Mouse (Mus musculus) intestine, embryonic 15.5 days (tissue): ENCODE results near the gene Arhgap10. TPM values are rescaled to one million over a fixed set of nuclear protein-coding genes. Genes with fewer than 3 reads are reported as not detected.
A peak's percentile ranks its signal among the peaks of the same experiment; 100 is the strongest.

Experiments used
- ATAC-seq: fragments of 200-750 bp; cut with Nextera tagmentation; 2 replicates; pipeline ENCODE4 v1.8.0; 2017; ENCODE audit warnings: moderate TSS enrichment, moderate library complexity
- H3K27ac ChIP-seq: fragments of 300-500 bp; sonication (generic); 2 replicates; pipeline ENCODE4 v1.5.1; 2015; ENCODE audit warnings: mild to moderate bottlenecking, inconsistent platforms
- H3K27me3 ChIP-seq: fragments of 300-500 bp; sonication (generic); replicated peaks from 2 replicates; pipeline ENCODE4 v1.6.1; 2015; ENCODE audit warnings: inconsistent platforms
- H3K36me3 ChIP-seq: fragments of 300-500 bp; sonication (generic); 2 replicates; pipeline ENCODE4 v1.6.1; 2015; ENCODE audit warnings: inconsistent platforms
- H3K4me1 ChIP-seq: fragments of 300-500 bp; sonication (generic); replicated peaks from 2 replicates; pipeline ENCODE4 v1.6.1; 2015; ENCODE audit warnings: inconsistent platforms
- H3K4me2 ChIP-seq: fragments of 300-500 bp; sonication (generic); replicated peaks from 2 replicates; pipeline ENCODE4 v1.6.1; 2015; ENCODE audit warnings: mild to moderate bottlenecking, inconsistent platforms
- H3K4me3 ChIP-seq: fragments of 300-500 bp; sonication (generic); replicated peaks from 2 replicates; pipeline ENCODE4 v1.5.1; 2015; ENCODE audit warnings: inconsistent platforms
- H3K9ac ChIP-seq: fragments of 300-500 bp; sonication (generic); 2 replicates; pipeline ENCODE4 v1.6.1; 2015; ENCODE audit warnings: inconsistent platforms
- H3K9me3 ChIP-seq: fragments of 300-500 bp; sonication (generic); 2 replicates; pipeline ENCODE4 v1.6.1; 2016; ENCODE audit warnings: inconsistent platforms
- WGBS: fragments of 180-500 bp; shearing (Covaris S2); methylation state at CpG from one replicate; pipeline ENCODE4 v1.1.7; 2015; 5-methylcytosine and 5-hydroxymethylcytosine counted together
- polyA plus RNA-seq: library from polyadenylated mRNA; unstranded; fragments of >200 nt; fragmentation: Nextera tagmentation; extraction: Ambion mirVana; gene quantifications from 2 replicates; pipeline ENCODE4 v1.2.1, GENCODE M21; 2015

Gene Arhgap10
- polyA plus RNA-seq, 1 experiment from 2014 or later, result 30.9 TPM

GRCm38 (mm10) chr8:77478913-77479273, 38.9 kb downstream of the Arhgap10 start:
- Histone ChIP-seq H3K4me3 (no peak overlapping the region), H3K9me3 (no peaks in the 10 kb centered on the region), H3K4me1 (peaks cover 34% of the 10 kb centered on the region), H3K27me3 (no peaks in the 10 kb centered on the region), H3K27ac (peak overlapping the region; percentile 58), H3K4me2 (peak overlapping the region; percentile 1; the same call in 1 of the 2 replicates), H3K36me3 (no peaks in the 10 kb centered on the region), H3K9ac (no peak overlapping the region)
- 46% methylated on average over 2 of the region's 2 CpGs for WGBS
- peak; percentile 85 for ATAC-seq

GRCm38 (mm10) chr8:77478155-77478912, 39.4 kb downstream of the Arhgap10 start:
- Histone ChIP-seq H3K4me3 (no peak overlapping the region), H3K9me3 (no peaks in the 10 kb centered on the region), H3K4me1 (peaks cover 35% of the 10 kb centered on the region), H3K27me3 (no peaks in the 10 kb centered on the region), H3K36me3 (no peaks in the 10 kb centered on the region), H3K27ac (peak overlapping the region; percentile 58), H3K4me2 (peak overlapping the region; percentile 1; the same call in 1 of the 2 replicates), H3K9ac (no peak overlapping the region)
- 62% methylated on average over 12 of the region's 12 CpGs for WGBS
- ATAC-seq, result peak; percentile 64

- H3K4me3 ChIP-seq, result no peak overlapping the region
- peaks cover 37% of the 10 kb centered on the region for H3K4me1 ChIP-seq
- H3K9me3 ChIP-seq, result no peaks in the 10 kb centered on the region
- H3K36me3 ChIP-seq, result no peaks in the 10 kb centered on the region
- H3K27me3 ChIP-seq, result no peaks in the 10 kb centered on the region
- no peak overlapping the region; the same call in 1 of the 2 replicates for H3K27ac ChIP-seq
- H3K4me2 ChIP-seq, result no peak overlapping the region
- no peak for ATAC-seq
- 58% methylated on average over 12 of the region's 12 CpGs for WGBS
- H3K9ac ChIP-seq, result no peak overlapping the region
These were observed 40.1 kb downstream of the Arhgap10 start for GRCm38 (mm10) chr8:77477684-77478083.

- Histone ChIP-seq H3K9ac (no peak overlapping the region), H3K9me3 (no peaks in the 10 kb centered on the region), H3K27me3 (no peaks in the 10 kb centered on the region), H3K4me1 (peaks cover 29% of the 10 kb centered on the region), H3K4me2 (no peak overlapping the region), H3K27ac (no peak overlapping the region), H3K4me3 (no peak overlapping the region), H3K36me3 (no peaks in the 10 kb centered on the region)
- WGBS, result 93% methylated on average over 5 of the region's 5 CpGs
- ATAC-seq, result no peak
These were observed 43.1 kb downstream of the Arhgap10 start for GRCm38 (mm10) chr8:77474614-77475013.

- no peaks in the 10 kb centered on the region for H3K27me3 ChIP-seq
- no peaks in the 10 kb centered on the region for H3K36me3 ChIP-seq
- no peaks in the 10 kb centered on the region for H3K9me3 ChIP-seq
- peak overlapping the region; percentile 2; the same call in 1 of the 2 replicates for H3K4me2 ChIP-seq
- no peak overlapping the region for H3K4me3 ChIP-seq
- peak overlapping the region; percentile 68 for H3K27ac ChIP-seq
- H3K9ac ChIP-seq, result no peak overlapping the region
- H3K4me1 ChIP-seq, result peaks cover 23% of the 10 kb centered on the region
- ATAC-seq, result peak; percentile 50
- 29% methylated on average over 7 of the region's 7 CpGs for WGBS
These were observed 44.0 kb downstream of the Arhgap10 start for GRCm38 (mm10) chr8:77473773-77474172.

- Histone ChIP-seq H3K4me2 (peak overlapping the region; percentile 2; the same call in 1 of the 2 replicates), H3K9me3 (no peaks in the 10 kb centered on the region), H3K4me1 (peaks cover 19% of the 10 kb centered on the region), H3K9ac (no peak overlapping the region), H3K27me3 (no peaks in the 10 kb centered on the region), H3K4me3 (no peak overlapping the region), H3K36me3 (no peaks in the 10 kb centered on the region), H3K27ac (peak overlapping the region; percentile 68)
- 44% methylated on average over 6 of the region's 6 CpGs for WGBS
- peak; percentile 58 for ATAC-seq
These were observed 44.4 kb downstream of the Arhgap10 start for GRCm38 (mm10) chr8:77473373-77473772.

GRCm38 (mm10) chr8:77461392-77461791, 56.4 kb downstream of the Arhgap10 start:
- Histone ChIP-seq H3K36me3 (no peaks in the 10 kb centered on the region), H3K9me3 (no peaks in the 10 kb centered on the region), H3K4me3 (no peak overlapping the region), H3K27ac (no peak overlapping the region), H3K4me2 (no peak overlapping the region), H3K27me3 (no peaks in the 10 kb centered on the region), H3K4me1 (no peaks in the 10 kb centered on the region), H3K9ac (no peak overlapping the region)
- WGBS, result 89% methylated on average over 6 of the region's 6 CpGs
- ATAC-seq, result no peak

- Histone ChIP-seq H3K4me1 (no peaks in the 10 kb centered on the region), H3K27ac (no peak overlapping the region), H3K36me3 (no peaks in the 10 kb centered on the region), H3K9me3 (no peaks in the 10 kb centered on the region), H3K9ac (no peak overlapping the region), H3K4me3 (no peak overlapping the region), H3K4me2 (no peak overlapping the region), H3K27me3 (no peaks in the 10 kb centered on the region)
- 85% methylated on average over 2 of the region's 2 CpGs for WGBS
- ATAC-seq, result no peak
These were observed 57.4 kb downstream of the Arhgap10 start for GRCm38 (mm10) chr8:77460363-77460762.

GRCm38 (mm10) chr8:77459696-77460095, 58.1 kb downstream of the Arhgap10 start:
- Histone ChIP-seq H3K36me3 (no peaks in the 10 kb centered on the region), H3K9ac (no peak overlapping the region), H3K27me3 (no peaks in the 10 kb centered on the region), H3K4me2 (no peak overlapping the region), H3K4me1 (no peaks in the 10 kb centered on the region), H3K9me3 (no peaks in the 10 kb centered on the region), H3K4me3 (no peak overlapping the region), H3K27ac (no peak overlapping the region)
- 71% methylated on average over 7 of the region's 7 CpGs for WGBS
- no peak for ATAC-seq

- no peak overlapping the region for H3K27ac ChIP-seq
- peaks cover 4% of the 10 kb centered on the region; the same call in 1 of the 2 replicates for H3K36me3 ChIP-seq
- H3K4me3 ChIP-seq, result no peak overlapping the region
- no peaks in the 10 kb centered on the region for H3K4me1 ChIP-seq
- H3K9ac ChIP-seq, result no peak overlapping the region
- no peak for ATAC-seq
- no peaks in the 10 kb centered on the region for H3K9me3 ChIP-seq
- WGBS, result 87% methylated on average over 4 of the region's 4 CpGs
- H3K4me2 ChIP-seq, result no peak overlapping the region
- no peaks in the 10 kb centered on the region for H3K27me3 ChIP-seq
These were observed 59.2 kb downstream of the Arhgap10 start for GRCm38 (mm10) chr8:77458575-77458974.

- Histone ChIP-seq H3K9me3 (no peaks in the 10 kb centered on the region), H3K4me3 (no peak overlapping the region), H3K27ac (no peak overlapping the region), H3K9ac (no peak overlapping the region), H3K36me3 (peaks cover 4% of the 10 kb centered on the region; the same call in 1 of the 2 replicates), H3K4me1 (no peaks in the 10 kb centered on the region), H3K4me2 (no peak overlapping the region), H3K27me3 (no peaks in the 10 kb centered on the region)
- ATAC-seq, result no peak
- whole genome bisulfite sequencing, result 93% methylated on average over 6 of the region's 6 CpGs
These were observed 61.5 kb downstream of the Arhgap10 start for GRCm38 (mm10) chr8:77456263-77456662.

GRCm38 (mm10) chr8:77453836-77454235, 63.9 kb downstream of the Arhgap10 start:
- no peaks in the 10 kb centered on the region for H3K9me3 ChIP-seq
- WGBS, result 90% methylated on average over 9 of the region's 9 CpGs
- no peak for ATAC-seq
- no peak overlapping the region for H3K4me3 ChIP-seq
- H3K4me2 ChIP-seq, result no peak overlapping the region
- H3K36me3 ChIP-seq, result peaks cover 22% of the 10 kb centered on the region
- H3K4me1 ChIP-seq, result no peaks in the 10 kb centered on the region
- H3K27me3 ChIP-seq, result no peaks in the 10 kb centered on the region
- H3K9ac ChIP-seq, result no peak overlapping the region
- no peak overlapping the region for H3K27ac ChIP-seq
